Mouse (Mus musculus) testis, adult 2 months (tissue): ENCODE data around the gene Gba.

Experiments used
- CTCF ChIP-seq: fragments of 200-500 bp; IDR thresholded peaks from 2 replicates; pipeline ENCODE4 v1.5.1; 2012; ENCODE audit warnings: low read depth, mild to moderate bottlenecking, inconsistent platforms, low read length, moderate library complexity; ENCODE audit not compliant: control insufficient read depth, insufficient read depth, insufficient replicate concordance
- POLR2A ChIP-seq: fragments of 200-500 bp; IDR thresholded peaks from 2 replicates; pipeline ENCODE4 v1.6.1; 2012; ENCODE audit warnings: low read depth, mild to moderate bottlenecking, inconsistent platforms, low read length, moderate library complexity; ENCODE audit not compliant: control insufficient read depth

GRCm38 (mm10) chr3:89174844-89175243, 27.9 kb upstream of the Gba start:
- TF ChIP-seq POLR2A (no peak), CTCF (no peak)
